Mouse (Mus musculus): ENCODE measurements around the gene Rps16. TPM values are rescaled to one million over a fixed set of nuclear protein-coding genes. Genes with fewer than 3 reads are reported as not detected.
"Not testable (repeated sequence)": the region's sequence is repeated elsewhere in the genome, so short reads cannot be mapped to it uniquely, and the experiment has no call there.

Rps16 gene
- total RNA-seq, 4 experiments from 2014 or later = 521 to 591 (median 572) TPM

- no peak for DNase-seq (ENCODE audit: low spot score in 2 of 2)
These were observed 23.5 kb downstream of the Rps16 start for GRCm38 (mm10) chr7:28373891-28374495.

- no peak for DNase-seq (ENCODE audit: low spot score in 2 of 2)
These were observed 24.2 kb downstream of the Rps16 start for GRCm38 (mm10) chr7:28374647-28375046.

- peak in 1 of 2 experiments; percentile 71 for DNase-seq (ENCODE audit: low spot score in 2 of 2)
These were observed 24.9 kb downstream of the Rps16 start for GRCm38 (mm10) chr7:28375176-28375921.

GRCm38 (mm10) chr7:28376011-28376771 is 25.7 kb downstream of the Rps16 start:
- DNase-seq (ENCODE audit: low spot score in 2 of 2) = no peak

- no peak for DNase-seq (ENCODE audit: low spot score in 2 of 2)
These were observed 27.0 kb downstream of the Rps16 start for GRCm38 (mm10) chr7:28377190-28378065.

- no peak for DNase-seq (ENCODE audit: low spot score in 2 of 2)
These were observed 27.7 kb downstream of the Rps16 start for GRCm38 (mm10) chr7:28378066-28378690.

GRCm38 (mm10) chr7:28378769-28379651 is 28.6 kb downstream of the Rps16 start:
- DNase-seq (ENCODE audit: low spot score in 2 of 2) = peak; percentile 69 to 77

- no peak for DNase-seq (ENCODE audit: low spot score in 2 of 2)
These were observed 30.0 kb downstream of the Rps16 start, which contains the start of gene Zfp36 for GRCm38 (mm10) chr7:28380237-28381016. TSS of gene Zfp36 (minus strand) at chr7:28380253.

- DNase-seq (ENCODE audit: low spot score in 2 of 2) = no peak
These were observed 30.8 kb downstream of the Rps16 start for GRCm38 (mm10) chr7:28381017-28381790.

GRCm38 (mm10) chr7:28381938-28382337 is 31.5 kb downstream of the Rps16 start:
- no peak for DNase-seq (ENCODE audit: low spot score in 2 of 2)

GRCm38 (mm10) chr7:28382347-28382951 is 32.0 kb downstream of the Rps16 start:
- no peak for DNase-seq (ENCODE audit: low spot score in 2 of 2)

- DNase-seq (ENCODE audit: low spot score in 2 of 2) = peak in 1 of 2 experiments; percentile 74
These were observed 32.5 kb downstream of the Rps16 start for GRCm38 (mm10) chr7:28382981-28383396.

- no peak for DNase-seq (ENCODE audit: low spot score in 2 of 2)
These were observed 33.2 kb downstream of the Rps16 start for GRCm38 (mm10) chr7:28383606-28384005.

GRCm38 (mm10) chr7:28384162-28384561 is 33.7 kb downstream of the Rps16 start:
- DNase-seq (ENCODE audit: low spot score in 2 of 2) = no peak

GRCm38 (mm10) chr7:28385196-28385595 is 34.7 kb downstream of the Rps16 start:
- DNase-seq (ENCODE audit: low spot score in 2 of 2) = no peak

- no peak for DNase-seq (ENCODE audit: low spot score in 2 of 2)
These were observed 35.6 kb downstream of the Rps16 start for GRCm38 (mm10) chr7:28386007-28386406.

- DNase-seq (ENCODE audit: low spot score in 2 of 2) = peak in 1 of 2 experiments; percentile 63
These were observed 36.0 kb downstream of the Rps16 start for GRCm38 (mm10) chr7:28386462-28386861.

GRCm38 (mm10) chr7:28386877-28387276 is 36.4 kb downstream of the Rps16 start:
- not testable (repeated sequence) for DNase-seq (ENCODE audit: low spot score in 2 of 2)
